Mouse (Mus musculus) bone marrow, adult 2 months (tissue): Measurements from ENCODE around the gene Emc10.

Experiments used
- CTCF ChIP-seq: fragments of 200-500 bp; IDR thresholded peaks from 2 replicates; pipeline ENCODE4 v1.5.1; 2011; ENCODE audit warnings: low read length, control low read depth; ENCODE audit not compliant: control insufficient read depth, insufficient read depth
- POLR2A ChIP-seq: fragments of 200-500 bp; IDR thresholded peaks from 2 replicates; pipeline ENCODE4 v1.6.1; 2011; ENCODE audit warnings: low read depth, mild to moderate bottlenecking, control low read depth, low read length, borderline replicate concordance; ENCODE audit not compliant: control insufficient read depth

DNA sequence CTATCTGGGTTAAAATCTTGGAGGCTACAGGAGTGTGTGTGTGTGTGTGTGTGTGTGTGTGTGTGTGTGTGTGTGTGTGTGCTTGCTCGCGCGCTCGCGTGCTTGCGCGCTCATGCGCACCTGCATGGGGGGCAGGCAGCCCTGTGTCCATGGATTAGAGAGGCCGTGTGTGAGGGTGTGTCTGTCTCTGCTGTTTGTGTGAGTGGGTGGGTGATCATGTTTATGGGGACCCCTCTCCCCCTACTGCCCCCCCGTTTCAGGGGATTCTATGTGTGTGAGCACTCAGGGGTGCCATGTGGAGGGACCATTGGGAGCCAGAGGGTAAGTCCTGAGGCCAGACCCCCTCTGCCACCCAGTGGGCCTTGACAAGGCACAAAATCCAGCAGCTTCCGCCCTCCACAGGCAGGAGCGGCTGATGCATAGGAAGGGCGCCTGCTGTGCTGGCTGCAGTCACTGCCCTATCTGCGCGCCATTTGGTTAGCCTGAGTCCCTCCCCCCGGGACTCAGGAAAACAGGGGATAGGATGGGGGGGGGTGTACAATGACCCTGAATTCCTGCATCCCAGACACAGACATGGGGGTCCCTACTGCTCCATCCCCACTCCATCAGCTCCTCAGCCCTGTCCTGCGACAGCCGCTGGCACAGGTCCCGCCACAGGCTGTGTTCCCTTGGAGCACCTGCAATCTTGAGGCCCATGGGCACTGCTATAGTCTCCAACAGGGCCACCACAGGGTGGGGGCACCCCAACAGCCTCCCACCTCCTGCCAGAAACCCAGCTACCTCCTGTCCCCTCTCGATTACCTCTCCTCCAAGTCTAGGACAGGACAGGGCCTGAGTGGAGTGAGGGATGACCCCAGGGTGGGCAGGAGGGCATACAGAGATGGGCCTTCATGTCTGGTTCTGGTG lies 52.8 kb downstream of the Emc10 start:
- TF ChIP-seq CTCF (no peak), POLR2A (no peak)
